Mouse (Mus musculus) forebrain, embryonic 13.5 days (tissue): ENCODE data around the gene Plin2. TPM values are rescaled to one million over a fixed set of nuclear protein-coding genes. Genes with fewer than 3 reads are reported as not detected.

Experiments used
- ATAC-seq: fragments of 200-750 bp; cut with Nextera tagmentation; 2 replicates; pipeline ENCODE4 v1.8.0; 2017
- H3K27ac ChIP-seq: fragments of 300-500 bp; sonication (generic); 2 replicates; pipeline ENCODE4 v1.5.1; 2015; ENCODE audit warnings: inconsistent platforms, mild to moderate bottlenecking, moderate library complexity
- H3K27me3 ChIP-seq: fragments of 300-500 bp; sonication (generic); 2 replicates; pipeline ENCODE4 v1.6.1; 2015; ENCODE audit warnings: mild to moderate bottlenecking, inconsistent platforms
- H3K36me3 ChIP-seq: fragments of 300-500 bp; sonication (generic); 2 replicates; pipeline ENCODE4 v1.6.1; 2015; ENCODE audit warnings: mild to moderate bottlenecking, inconsistent platforms; ENCODE audit not compliant: poor library complexity, severe bottlenecking
- H3K4me1 ChIP-seq: fragments of 300-500 bp; sonication (generic); 2 replicates; pipeline ENCODE4 v1.6.1; 2015; ENCODE audit warnings: inconsistent platforms
- H3K4me2 ChIP-seq: fragments of 300-500 bp; sonication (generic); 2 replicates; pipeline ENCODE4 v1.6.1; 2015; ENCODE audit warnings: inconsistent platforms, mild to moderate bottlenecking, moderate library complexity
- H3K4me3 ChIP-seq: fragments of 300-500 bp; sonication (generic); 2 replicates; pipeline ENCODE4 v1.5.1; 2015; ENCODE audit warnings: mild to moderate bottlenecking, inconsistent platforms
- H3K9ac ChIP-seq: fragments of 300-500 bp; sonication (generic); 2 replicates; pipeline ENCODE4 v1.6.1; 2015; ENCODE audit warnings: mild to moderate bottlenecking, inconsistent platforms
- H3K9me3 ChIP-seq: fragments of 300-500 bp; sonication (generic); replicated peaks from 2 replicates; pipeline ENCODE4 v1.6.1; 2016; ENCODE audit warnings: inconsistent platforms
- WGBS: fragments of 180-500 bp; shearing (Covaris S2); methylation state at CpG from one replicate; pipeline ENCODE4 v1.1.7; 2015; 5-methylcytosine and 5-hydroxymethylcytosine counted together
- polyA plus RNA-seq: library from polyadenylated mRNA; unstranded; fragments of >200 nt; fragmentation: Nextera tagmentation; extraction: Ambion mirVana; gene quantifications from 2 replicates; pipeline ENCODE4 v1.2.1, GENCODE M21; 2015

The Plin2 gene
- 39.5 and 44.4 TPM in 2 replicates for polyA plus RNA-seq

DNA sequence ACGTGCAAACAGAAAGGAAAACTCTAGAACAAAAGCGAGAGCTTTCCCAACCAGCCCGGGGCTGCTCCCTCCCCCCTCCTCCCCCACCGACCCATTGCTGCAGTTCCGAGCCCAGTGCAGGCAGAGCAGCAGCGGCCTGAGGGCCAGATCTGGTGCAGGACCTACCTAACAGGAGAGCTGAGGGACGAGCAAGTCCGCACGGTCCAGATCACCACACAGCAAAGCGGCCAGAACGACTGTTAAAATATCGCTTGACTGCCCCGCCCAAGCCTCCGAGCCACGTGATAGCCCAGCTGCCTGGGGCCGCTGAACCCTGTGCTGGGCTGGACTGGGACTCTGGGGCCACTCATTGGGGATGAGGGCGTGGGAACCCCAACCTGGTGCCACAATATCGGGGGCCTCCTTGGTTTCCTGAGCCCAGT, at the start of gene Plin2:
Gene Plin2, minus strand, starts transcription at position 281 of the 422 bp plus-strand sequence.
- Histone ChIP-seq H3K4me2 (peak within 1 kb of the TSS; percentile 72), H3K27ac (no peak within 1 kb of the TSS), H3K4me3 (peak within 1 kb of the TSS; percentile 60), H3K36me3 (peaks cover 15% of the 10 kb centered on the region), H3K27me3 (no peaks in the 10 kb centered on the region), H3K4me1 (peaks cover 12% of the 10 kb centered on the region; the same call in 1 of the 2 replicates), H3K9me3 (no peaks in the 10 kb centered on the region), H3K9ac (peak within 1 kb of the TSS; percentile 75)
- WGBS, result under 1% methylated on average over 18 of the region's 18 CpGs
- peak; percentile 91 for ATAC-seq

DNA sequence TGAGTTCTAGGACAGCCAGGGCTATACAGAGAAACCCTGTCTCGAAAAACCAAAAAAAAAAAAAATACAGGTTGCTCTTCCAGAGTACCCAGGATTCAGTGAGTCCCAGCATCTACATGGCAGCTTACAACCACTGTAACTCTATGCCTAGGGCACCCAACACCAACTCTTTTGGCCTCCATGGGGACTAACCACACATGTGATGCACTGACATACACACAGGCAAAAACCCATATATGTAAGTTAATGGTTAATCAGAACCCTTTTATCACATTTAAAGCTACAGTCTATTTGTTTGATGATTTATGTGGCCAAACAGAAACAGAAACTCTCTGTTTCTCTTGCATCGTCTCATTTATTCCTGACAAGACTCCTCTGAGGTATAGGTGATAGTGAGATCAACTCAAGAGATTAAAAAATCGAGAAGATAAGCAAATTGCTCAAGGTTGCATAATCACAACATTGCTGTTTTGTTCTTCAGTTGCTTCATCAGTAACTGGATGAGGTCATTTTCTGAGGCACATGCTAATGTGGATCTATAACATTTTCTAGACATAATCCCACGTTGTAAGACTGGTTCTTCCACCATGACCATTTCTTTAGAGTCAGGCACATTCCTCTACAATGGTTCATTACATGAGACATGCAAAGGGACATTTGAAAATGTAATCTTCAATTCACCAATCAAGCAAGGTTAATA, 49.2 kb upstream of the Plin2 start:
- Histone ChIP-seq H3K4me3 (no peak overlapping the region), H3K9ac (no peak overlapping the region), H3K36me3 (no peaks in the 10 kb centered on the region), H3K27ac (no peak overlapping the region), H3K4me1 (no peaks in the 10 kb centered on the region), H3K4me2 (no peak overlapping the region), H3K9me3 (no peaks in the 10 kb centered on the region), H3K27me3 (no peaks in the 10 kb centered on the region)
- no peak for ATAC-seq
- WGBS, result 78% methylated on average over 4 of the region's 4 CpGs

DNA sequence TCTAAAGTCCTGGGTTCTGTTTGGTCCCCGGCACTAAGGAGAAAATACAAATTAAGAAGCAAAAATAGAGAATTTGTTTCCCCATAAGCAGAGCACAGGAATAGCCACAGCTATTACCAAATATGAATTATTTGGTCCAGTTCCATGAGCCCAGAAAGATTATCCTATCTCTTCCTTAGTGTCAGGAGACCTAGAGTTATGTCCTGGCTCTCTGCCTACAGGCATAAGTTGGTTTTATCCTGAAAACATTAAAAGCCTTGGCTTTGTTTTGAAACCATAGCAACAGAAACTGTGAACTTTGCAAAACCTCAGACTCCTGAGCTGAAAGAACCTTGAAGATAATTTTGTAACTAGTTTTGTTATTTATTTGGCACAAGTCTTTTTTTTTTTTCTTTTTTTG, 47.3 kb upstream of the Plin2 start:
- Histone ChIP-seq H3K9ac (no peak overlapping the region), H3K27me3 (no peaks in the 10 kb centered on the region), H3K9me3 (no peaks in the 10 kb centered on the region), H3K4me3 (no peak overlapping the region), H3K36me3 (no peaks in the 10 kb centered on the region), H3K27ac (no peak overlapping the region), H3K4me1 (no peaks in the 10 kb centered on the region), H3K4me2 (no peak overlapping the region)
- 77% methylated on average over 1 of the region's 1 CpGs for WGBS
- no peak for ATAC-seq

DNA sequence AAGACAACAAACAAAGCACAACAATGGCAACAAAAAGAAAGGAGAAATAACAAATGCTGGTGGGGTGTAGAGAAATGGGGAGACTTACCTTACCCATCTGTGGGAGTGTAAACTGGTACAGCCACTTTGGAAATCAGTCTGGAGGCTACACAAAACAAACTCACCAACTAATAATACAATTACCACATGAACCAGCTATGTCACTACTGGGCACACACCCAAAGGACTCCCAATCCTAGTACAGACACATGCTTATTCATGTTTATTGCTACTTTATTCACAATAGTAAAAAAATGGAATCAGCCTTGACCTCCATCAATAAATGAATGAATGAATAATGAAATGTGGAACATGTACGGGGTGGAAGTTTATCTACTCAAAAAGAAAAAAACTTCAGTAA, 45.5 kb upstream of the Plin2 start:
- ATAC-seq, result no peak
- 97% methylated on average over 1 of the region's 1 CpGs for WGBS
- no peak overlapping the region for H3K4me2 ChIP-seq

DNA sequence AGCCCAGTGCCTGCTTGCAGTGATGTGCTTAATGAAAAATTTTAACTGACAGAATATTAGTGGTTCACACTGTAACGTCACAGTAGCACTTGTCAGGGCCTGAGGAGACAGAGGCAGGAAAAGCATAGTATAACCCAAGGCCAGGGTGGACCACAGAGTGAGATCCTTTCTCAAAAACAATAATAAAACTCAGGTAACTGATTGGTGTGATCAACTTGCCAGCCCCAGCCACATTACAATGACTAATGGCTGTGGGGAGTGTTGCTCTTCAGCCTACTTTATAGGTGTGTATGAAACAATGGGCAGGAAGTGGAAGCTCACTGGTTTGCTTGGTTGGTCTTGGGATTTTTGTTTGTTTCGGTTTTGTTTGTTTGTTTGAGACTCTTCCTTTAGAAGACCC, 43.7 kb upstream of the Plin2 start:
- 76% methylated on average over 2 of the region's 2 CpGs for WGBS
- Histone ChIP-seq H3K4me2 (no peak overlapping the region), H3K9ac (no peak overlapping the region), H3K36me3 (no peaks in the 10 kb centered on the region), H3K4me1 (no peaks in the 10 kb centered on the region), H3K27ac (no peak overlapping the region), H3K4me3 (no peak overlapping the region), H3K27me3 (no peaks in the 10 kb centered on the region), H3K9me3 (no peaks in the 10 kb centered on the region)
- ATAC-seq, result no peak

More for the DNA sequence above, 45.5 kb upstream of the Plin2 start:
- Histone ChIP-seq H3K36me3 (no peaks in the 10 kb centered on the region), H3K27me3 (no peaks in the 10 kb centered on the region), H3K4me1 (no peaks in the 10 kb centered on the region), H3K27ac (no peak overlapping the region), H3K9me3 (no peaks in the 10 kb centered on the region), H3K4me3 (no peak overlapping the region), H3K9ac (no peak overlapping the region)

DNA sequence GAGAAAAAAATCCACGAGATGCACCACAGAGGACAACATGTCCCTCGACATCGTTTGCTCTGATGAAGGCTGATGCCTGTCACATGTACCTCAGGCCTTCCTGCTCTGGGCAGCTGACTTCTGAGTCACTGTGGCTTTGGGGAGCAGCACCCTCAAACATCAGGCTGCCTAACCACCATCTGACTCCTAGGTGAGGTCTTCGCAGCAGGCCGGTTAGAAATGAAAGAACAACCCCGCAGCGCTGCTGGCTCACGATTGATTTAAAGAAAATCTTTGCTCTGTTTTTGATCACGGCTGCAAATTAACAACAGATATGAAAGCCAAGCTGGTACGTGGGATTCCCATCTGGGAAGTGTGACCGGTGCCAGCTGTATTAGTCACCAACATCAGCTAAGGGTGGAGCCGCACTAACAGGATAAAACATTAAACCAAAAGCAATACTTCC, 42.9 kb upstream of the Plin2 start:
- ATAC-seq, result no peak
- Histone ChIP-seq H3K36me3 (no peaks in the 10 kb centered on the region), H3K27ac (no peak overlapping the region), H3K27me3 (no peaks in the 10 kb centered on the region), H3K4me2 (no peak overlapping the region), H3K9me3 (no peaks in the 10 kb centered on the region), H3K9ac (no peak overlapping the region), H3K4me1 (no peaks in the 10 kb centered on the region), H3K4me3 (no peak overlapping the region)
- WGBS, result 85% methylated on average over 12 of the region's 12 CpGs

DNA sequence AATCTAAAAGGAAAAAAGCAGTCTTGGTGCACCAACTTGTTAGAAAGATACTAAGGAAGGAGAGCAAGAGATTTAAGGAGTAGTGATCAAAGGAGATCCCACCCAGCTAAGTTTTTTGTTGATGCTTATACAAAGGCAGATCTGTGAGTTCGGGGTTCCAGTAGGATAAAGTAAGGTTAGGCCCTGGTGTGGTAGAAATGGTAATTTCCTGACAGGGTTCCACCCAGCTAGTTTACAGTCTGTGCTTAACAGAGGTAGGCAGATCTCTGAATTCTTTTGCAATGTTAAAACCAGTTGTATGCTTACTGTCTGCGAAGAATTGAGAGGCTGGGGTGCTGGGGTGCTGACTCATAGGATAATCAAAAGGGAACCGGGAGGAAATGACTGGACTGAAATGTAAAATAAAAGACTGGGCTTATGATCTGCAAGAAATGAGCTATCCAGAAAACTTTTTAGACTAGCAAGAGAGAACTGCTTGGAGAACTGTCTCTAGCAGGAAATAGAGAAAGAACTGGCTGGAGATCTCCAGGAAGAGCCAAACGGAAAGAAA, 40.9 kb upstream of the Plin2 start:
- H3K36me3 ChIP-seq, result no peaks in the 10 kb centered on the region
- H3K27me3 ChIP-seq, result no peaks in the 10 kb centered on the region
- H3K4me1 ChIP-seq, result no peaks in the 10 kb centered on the region
- no peak overlapping the region for H3K4me2 ChIP-seq
- no peak overlapping the region for H3K4me3 ChIP-seq
- H3K9ac ChIP-seq, result no peak overlapping the region
- WGBS, result 80% methylated on average over 4 of the region's 4 CpGs
- H3K9me3 ChIP-seq, result no peaks in the 10 kb centered on the region
- no peak overlapping the region for H3K27ac ChIP-seq
- ATAC-seq, result no peak

DNA sequence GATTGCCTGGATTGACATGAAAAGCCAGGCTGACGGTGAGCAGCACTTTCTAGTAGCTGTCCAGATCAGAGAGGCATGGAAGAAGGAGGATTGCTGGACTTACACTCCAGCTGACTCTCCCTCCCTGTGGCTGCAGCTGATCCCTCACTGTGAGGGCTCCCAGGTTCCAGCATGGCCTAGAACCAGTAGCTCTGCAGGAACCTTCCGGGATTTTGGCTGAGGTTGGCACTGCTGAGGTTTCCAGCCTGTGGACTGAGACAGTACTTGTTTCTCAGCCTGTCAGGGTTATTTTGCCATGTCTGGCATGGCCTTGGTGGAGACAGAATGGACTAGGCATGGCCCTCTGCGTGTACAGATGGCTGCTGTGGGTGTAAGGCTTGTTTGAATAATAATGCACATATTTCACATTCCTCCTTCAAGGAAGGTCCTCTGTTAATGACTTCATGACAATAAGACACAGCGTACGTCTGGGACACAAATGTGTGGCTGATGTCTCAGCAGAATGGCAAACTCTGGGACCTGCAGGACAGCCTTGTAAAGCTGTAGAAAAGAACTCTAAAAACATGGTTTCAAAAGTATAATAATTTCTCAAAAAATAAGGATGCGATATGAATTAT, 40.3 kb upstream of the Plin2 start:
- no peak for ATAC-seq
- WGBS, result 62% methylated on average over 6 of the region's 6 CpGs

DNA sequence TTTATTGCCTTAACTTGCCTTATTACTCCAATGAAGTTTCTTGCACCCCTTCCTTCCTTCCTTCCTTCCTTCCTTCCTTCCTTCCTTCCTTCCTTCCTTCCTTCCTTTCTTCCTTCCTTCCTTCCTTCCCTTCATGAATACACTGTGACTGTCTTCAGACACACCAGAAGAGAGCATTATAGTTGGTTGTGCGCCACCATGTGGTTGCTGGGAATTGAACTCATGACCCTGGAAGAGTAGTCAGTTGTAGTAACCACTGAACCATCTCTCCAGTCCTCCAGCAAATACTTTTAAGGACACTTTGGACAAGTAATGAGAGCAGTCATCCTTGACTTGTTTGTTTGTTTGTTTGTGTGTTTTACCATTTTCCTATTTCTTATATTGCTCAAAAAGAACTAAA, 38.9 kb upstream of the Plin2 start:
- 38% methylated on average over 1 of the region's 1 CpGs for WGBS
- H3K9me3 ChIP-seq, result no peaks in the 10 kb centered on the region
- no peak overlapping the region for H3K4me2 ChIP-seq
- H3K4me1 ChIP-seq, result no peaks in the 10 kb centered on the region
- H3K27me3 ChIP-seq, result no peaks in the 10 kb centered on the region
- no peak overlapping the region for H3K4me3 ChIP-seq
- H3K9ac ChIP-seq, result no peak overlapping the region
- no peak overlapping the region for H3K27ac ChIP-seq
- no peaks in the 10 kb centered on the region for H3K36me3 ChIP-seq
- ATAC-seq, result no peak

More for the DNA sequence above, 40.3 kb upstream of the Plin2 start:
- no peak overlapping the region for H3K27ac ChIP-seq
- no peak overlapping the region for H3K9ac ChIP-seq
- H3K4me3 ChIP-seq, result no peak overlapping the region
- H3K9me3 ChIP-seq, result no peaks in the 10 kb centered on the region
- H3K4me1 ChIP-seq, result no peaks in the 10 kb centered on the region
- H3K27me3 ChIP-seq, result no peaks in the 10 kb centered on the region
- no peak overlapping the region for H3K4me2 ChIP-seq
- no peaks in the 10 kb centered on the region for H3K36me3 ChIP-seq

DNA sequence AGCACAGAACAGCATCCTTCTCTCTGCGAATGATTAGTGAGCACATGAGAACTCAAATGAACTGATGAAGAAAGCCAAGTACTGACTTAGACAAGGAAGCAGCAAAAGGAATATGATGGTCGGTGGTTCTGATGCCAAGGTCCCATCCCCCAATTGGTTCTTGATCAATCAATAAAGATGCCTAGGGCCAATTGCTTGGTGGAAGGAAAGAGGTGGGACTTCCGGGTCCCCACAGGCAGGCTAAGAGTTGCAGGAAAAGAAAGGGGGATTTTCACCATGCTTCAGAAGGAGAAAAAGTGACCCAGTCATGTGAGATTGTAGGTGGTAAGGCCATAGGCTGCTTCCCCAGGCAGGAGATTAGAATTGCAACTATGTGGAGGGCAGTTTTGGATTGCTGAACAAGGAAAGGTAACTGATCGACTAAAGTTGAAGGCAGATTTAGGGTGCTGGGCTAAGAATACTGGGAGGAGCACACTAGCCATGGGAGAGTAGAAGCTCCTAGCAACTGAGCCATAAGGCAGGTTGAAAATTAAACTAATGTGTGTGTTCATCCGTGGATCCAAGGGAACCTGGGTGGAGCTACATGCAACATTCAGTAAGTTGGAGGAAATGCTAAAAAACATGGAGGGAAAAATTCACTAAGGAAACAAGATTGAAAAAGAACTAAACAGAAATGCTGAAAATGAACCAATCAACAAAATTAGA, 29.5 kb upstream of the Plin2 start:
- 77% methylated on average over 5 of the region's 5 CpGs for WGBS
- H3K4me1 ChIP-seq, result no peaks in the 10 kb centered on the region
- no peak overlapping the region for H3K4me3 ChIP-seq
- H3K36me3 ChIP-seq, result no peaks in the 10 kb centered on the region
- no peak overlapping the region for H3K4me2 ChIP-seq
- no peaks in the 10 kb centered on the region for H3K27me3 ChIP-seq
- H3K9ac ChIP-seq, result no peak overlapping the region
- H3K9me3 ChIP-seq, result no peaks in the 10 kb centered on the region
- H3K27ac ChIP-seq, result no peak overlapping the region
- no peak for ATAC-seq

DNA sequence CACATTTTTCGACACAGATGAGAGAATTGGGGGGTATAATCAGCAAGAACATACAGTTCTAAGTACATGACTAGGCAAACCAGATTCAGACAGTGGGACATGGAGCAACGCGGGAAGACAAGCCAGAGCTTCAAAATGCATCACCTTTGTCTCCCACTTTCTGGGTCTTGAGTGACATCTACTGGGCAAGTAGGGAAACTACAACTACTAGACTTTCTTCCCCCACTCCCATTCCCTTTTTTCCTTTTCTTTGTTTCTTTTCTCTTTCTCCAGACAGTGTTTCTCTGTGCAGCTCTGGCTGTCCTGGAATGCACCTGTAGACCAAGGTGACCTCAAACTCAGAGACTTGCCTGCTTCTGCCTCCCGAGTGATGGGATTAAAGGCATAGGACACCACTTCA, 27.0 kb upstream of the Plin2 start:
- WGBS, result 9% methylated on average over 4 of the region's 4 CpGs
- Histone ChIP-seq H3K4me3 (no peak overlapping the region), H3K4me2 (no peak overlapping the region), H3K9me3 (no peaks in the 10 kb centered on the region; the same call in 1 of the 2 replicates), H3K4me1 (no peaks in the 10 kb centered on the region), H3K27me3 (no peaks in the 10 kb centered on the region), H3K9ac (no peak overlapping the region), H3K27ac (no peak overlapping the region), H3K36me3 (no peaks in the 10 kb centered on the region)
- ATAC-seq, result peak; percentile 89

DNA sequence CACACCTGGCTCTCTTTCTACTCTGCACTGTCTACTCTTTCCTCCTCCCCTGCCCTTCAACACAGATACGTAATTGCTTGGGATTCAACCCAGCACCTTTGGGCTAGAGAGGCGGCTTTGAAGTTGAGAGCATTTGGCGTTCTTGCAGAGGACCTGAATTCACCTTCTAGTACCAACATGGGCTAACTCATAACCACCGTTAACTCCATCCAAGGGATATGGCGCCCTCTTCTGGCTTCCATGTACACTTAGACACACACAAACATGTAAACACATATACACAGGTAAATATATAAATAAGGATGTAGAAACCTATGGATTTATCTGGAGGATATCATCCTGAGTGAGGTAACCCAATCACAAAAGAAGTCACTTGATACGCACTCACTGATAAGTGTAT, 25.2 kb upstream of the Plin2 start:
- WGBS, result 56% methylated on average over 6 of the region's 6 CpGs
- no peaks in the 10 kb centered on the region for H3K4me1 ChIP-seq
- no peaks in the 10 kb centered on the region for H3K27me3 ChIP-seq
- ATAC-seq, result no peak
- no peaks in the 10 kb centered on the region; the same call in 1 of the 2 replicates for H3K9me3 ChIP-seq
- H3K36me3 ChIP-seq, result no peaks in the 10 kb centered on the region
- H3K4me2 ChIP-seq, result no peak overlapping the region
- H3K4me3 ChIP-seq, result no peak overlapping the region
- H3K9ac ChIP-seq, result no peak overlapping the region
- H3K27ac ChIP-seq, result no peak overlapping the region
